Mouse (Mus musculus) lung, adult 2 months (tissue): Measurements from ENCODE around the gene Ntm. TPM values are rescaled to one million over a fixed set of nuclear protein-coding genes. Genes with fewer than 3 reads are reported as not detected.

ENCODE experiments used
- DNase-seq: peaks from one replicate; pipeline ENCODE4 v3.0.0; 2022
- H3K4me1 ChIP-seq: fragments of 200-500 bp; 2 replicates; pipeline ENCODE4 v1.6.1; 2011; ENCODE audit warnings: low read length; ENCODE audit not compliant: control insufficient read depth, insufficient read depth
- H3K4me3 ChIP-seq: fragments of 200-500 bp; replicated peaks from 2 replicates; pipeline ENCODE3; 2011; ENCODE audit warnings: low read depth, mild to moderate bottlenecking, control low read depth, low read length; ENCODE audit errors: extremely low read depth
- CTCF ChIP-seq: fragments of 200-500 bp; IDR thresholded peaks from 2 replicates; pipeline ENCODE4 v1.5.1; 2011; ENCODE audit warnings: mild to moderate bottlenecking, low read length, control low read depth; ENCODE audit not compliant: insufficient read depth
- POLR2A ChIP-seq: fragments of 200-500 bp; IDR thresholded peaks from 2 replicates; pipeline ENCODE4 v1.6.1; 2011; ENCODE audit warnings: low read depth, mild to moderate bottlenecking, control low read depth, low read length, borderline replicate concordance; ENCODE audit errors: extremely low read depth
- WGBS: fragments of 180-500 bp; shearing (Covaris S2); methylation state at CpG from one replicate; pipeline ENCODE4 v1.1.7; 2018; 5-methylcytosine and 5-hydroxymethylcytosine counted together
- polyA plus RNA-seq: library from polyadenylated mRNA; depleted of rRNA; stranded (reverse); fragments of >200 nt; gene quantifications from 2 replicates; pipeline ENCODE4 v1.2.3, GENCODE M21; 2012

Gene Ntm
- polyA plus RNA-seq, 1 experiment = 1.1 TPM

DNA sequence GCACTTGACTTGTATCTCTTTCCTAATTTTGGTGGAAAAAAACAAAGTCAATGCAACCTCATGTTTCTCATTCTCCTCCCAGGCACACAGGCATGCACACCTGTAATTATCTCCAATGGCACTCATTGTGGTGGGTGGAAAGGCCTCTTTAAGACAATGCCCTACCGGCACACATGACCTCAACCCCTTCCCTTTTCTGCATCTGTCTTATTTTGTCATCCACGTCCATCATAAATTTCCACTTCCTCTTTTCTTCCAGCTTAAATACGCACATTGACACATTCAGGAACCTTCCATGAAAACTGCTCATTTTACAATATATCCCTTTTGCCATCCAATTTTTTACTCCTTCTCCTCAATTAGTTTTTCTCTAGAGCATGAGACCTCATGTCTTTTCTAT is 74.2 kb downstream of the Ntm start:
- H3K4me1 ChIP-seq = no peaks in the 10 kb centered on the region
- TF ChIP-seq CTCF (no peak), POLR2A (no peak)
- no peak overlapping the region for H3K4me3 ChIP-seq
- DNase-seq = no peak
- 63% methylated on average over 3 of the region's 3 CpGs for WGBS

DNA sequence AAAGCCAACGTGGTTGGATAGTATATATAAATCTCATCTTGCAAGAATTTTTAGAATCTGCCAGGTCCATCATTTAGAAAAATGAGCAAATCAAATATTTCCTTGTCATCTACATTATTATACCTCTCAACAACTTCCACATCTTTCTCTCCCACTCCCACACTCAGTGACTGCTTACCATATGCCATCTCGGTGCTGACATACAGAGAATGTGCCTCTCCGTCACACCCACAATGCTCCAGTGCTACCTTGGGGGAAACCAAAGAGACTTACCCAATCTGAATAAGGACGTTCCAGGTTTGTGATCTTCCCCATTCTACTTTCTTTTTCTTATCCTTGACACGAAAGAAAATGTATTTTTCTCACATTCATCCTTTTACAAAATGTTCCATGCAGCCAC is 75.0 kb downstream of the Ntm start:
- no peak for TF ChIP-seq CTCF
- no peak for TF ChIP-seq POLR2A
- Histone ChIP-seq H3K4me1 (no peaks in the 10 kb centered on the region), H3K4me3 (no peak overlapping the region)
- DNase-seq = no peak
- 68% methylated on average over 5 of the region's 5 CpGs for WGBS

DNA sequence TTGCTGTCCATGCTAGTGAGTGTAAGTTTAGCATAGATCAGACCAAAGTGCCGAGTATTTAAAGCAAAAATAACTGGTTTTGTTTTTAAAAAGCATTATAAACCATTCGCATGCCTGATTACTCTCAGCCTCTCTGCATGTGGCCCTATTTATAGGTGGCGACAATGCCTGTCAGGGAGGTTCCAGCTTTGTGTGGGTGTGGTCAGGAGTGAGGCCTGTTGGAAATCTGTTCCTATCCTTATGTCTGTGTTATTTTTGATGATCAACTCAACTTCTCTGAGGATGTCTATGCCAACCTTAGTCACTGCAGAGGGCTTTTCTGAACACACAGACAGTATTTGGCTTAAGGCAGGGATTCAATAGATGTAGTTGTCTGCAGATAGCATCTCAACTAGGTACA is 78.9 kb downstream of the Ntm start:
- no peak for DNase-seq
- 77% methylated on average over 3 of the region's 3 CpGs for WGBS
- H3K4me3 ChIP-seq = no peak overlapping the region
- no peaks in the 10 kb centered on the region for H3K4me1 ChIP-seq
- no peak for TF ChIP-seq CTCF
- TF ChIP-seq POLR2A = no peak

DNA sequence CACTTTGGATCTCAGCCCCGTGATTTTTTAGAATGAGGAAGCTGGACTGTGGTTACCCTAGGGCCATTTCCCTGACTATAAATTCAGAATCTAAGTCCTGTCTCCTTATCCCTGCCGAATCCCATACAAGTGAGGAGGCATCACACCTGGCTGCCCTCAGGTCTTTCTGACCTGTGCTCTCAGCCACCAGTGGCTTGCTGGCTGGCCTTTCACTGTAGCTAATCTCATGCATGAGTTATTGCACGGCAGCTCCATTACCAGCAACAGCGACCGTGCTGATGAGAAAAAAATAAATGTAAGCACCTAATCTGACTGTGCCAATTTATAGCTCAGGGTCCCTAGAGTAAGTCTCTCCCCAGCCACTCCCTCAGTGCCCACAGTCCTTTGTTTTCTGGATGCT is 81.3 kb downstream of the Ntm start:
- Histone ChIP-seq H3K4me1 (no peaks in the 10 kb centered on the region), H3K4me3 (no peak overlapping the region)
- 72% methylated on average over 5 of the region's 5 CpGs for WGBS
- TF ChIP-seq POLR2A = no peak
- TF ChIP-seq CTCF = no peak
- DNase-seq = no peak

DNA sequence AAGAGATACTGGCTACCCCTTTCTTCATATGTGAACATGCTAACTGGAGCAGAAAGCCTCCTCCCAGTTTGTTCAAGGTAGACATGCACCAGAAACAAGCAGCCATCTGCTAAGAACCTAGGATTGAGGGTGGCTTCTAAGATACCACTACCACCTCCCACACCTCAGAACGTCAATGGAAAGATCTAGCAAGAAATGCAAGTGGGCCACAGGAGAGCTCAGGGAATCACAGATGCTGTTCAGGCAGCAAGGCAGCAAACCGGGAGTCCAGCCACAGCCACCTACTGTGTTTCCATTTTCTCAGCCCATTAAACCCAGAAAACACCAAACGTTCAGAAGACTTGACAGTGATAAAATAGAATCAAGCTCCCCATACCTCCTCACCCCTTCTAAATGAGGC is 85.4 kb downstream of the Ntm start:
- 66% methylated on average over 3 of the region's 3 CpGs for WGBS

DNA sequence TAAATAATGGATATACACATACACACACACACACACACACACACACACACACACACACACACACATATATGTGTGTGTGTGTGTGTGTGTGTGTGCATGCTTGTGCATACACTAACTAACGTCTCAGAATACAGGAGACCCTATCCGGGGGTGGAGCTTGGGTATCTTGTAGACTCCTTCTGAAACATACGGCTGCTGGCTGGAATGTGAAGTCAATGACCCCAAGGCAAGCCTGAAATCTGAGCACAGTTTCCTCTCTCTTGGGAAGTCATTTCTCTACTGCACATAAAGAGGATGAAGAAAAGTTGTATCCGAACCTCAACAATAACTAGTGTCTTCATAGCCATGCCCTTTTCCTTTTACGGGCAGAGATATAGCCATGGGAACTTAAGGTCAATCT is 95.2 kb downstream of the Ntm start:
- DNase-seq = no peak
- Histone ChIP-seq H3K4me3 (no peak overlapping the region), H3K4me1 (no peaks in the 10 kb centered on the region)
- no peak for TF ChIP-seq POLR2A
- no peak for TF ChIP-seq CTCF
- WGBS = 57% methylated on average over 5 of the region's 5 CpGs

More for the DNA sequence above, 85.4 kb downstream of the Ntm start:
- DNase-seq = no peak
- no peak overlapping the region for H3K4me3 ChIP-seq
- TF ChIP-seq CTCF = no peak
- TF ChIP-seq POLR2A = no peak
- no peaks in the 10 kb centered on the region for H3K4me1 ChIP-seq

DNA sequence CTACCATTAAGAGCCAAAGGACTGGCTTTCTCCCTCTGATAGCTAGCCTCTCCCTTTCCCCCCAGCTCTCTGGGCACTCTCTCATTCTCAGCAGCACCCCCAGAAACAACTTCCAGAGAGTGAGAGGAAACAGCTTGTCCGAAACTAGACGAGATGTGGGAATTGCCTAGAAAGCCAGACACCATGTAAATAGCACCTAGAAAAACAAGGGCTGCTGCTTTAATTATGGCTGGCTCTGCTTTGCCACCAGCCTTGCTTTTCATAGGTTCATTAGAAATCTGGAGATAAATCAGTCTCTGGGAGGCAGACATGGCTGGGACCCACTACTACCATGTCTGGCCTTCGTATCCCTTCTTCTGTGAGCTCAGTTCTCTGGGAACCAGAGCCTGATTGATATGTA is 96.1 kb downstream of the Ntm start:
- H3K4me3 ChIP-seq = no peak overlapping the region
- DNase-seq = no peak
- WGBS = 53% methylated on average over 3 of the region's 3 CpGs
- TF ChIP-seq CTCF (no peak), POLR2A (no peak)
- no peaks in the 10 kb centered on the region for H3K4me1 ChIP-seq

DNA sequence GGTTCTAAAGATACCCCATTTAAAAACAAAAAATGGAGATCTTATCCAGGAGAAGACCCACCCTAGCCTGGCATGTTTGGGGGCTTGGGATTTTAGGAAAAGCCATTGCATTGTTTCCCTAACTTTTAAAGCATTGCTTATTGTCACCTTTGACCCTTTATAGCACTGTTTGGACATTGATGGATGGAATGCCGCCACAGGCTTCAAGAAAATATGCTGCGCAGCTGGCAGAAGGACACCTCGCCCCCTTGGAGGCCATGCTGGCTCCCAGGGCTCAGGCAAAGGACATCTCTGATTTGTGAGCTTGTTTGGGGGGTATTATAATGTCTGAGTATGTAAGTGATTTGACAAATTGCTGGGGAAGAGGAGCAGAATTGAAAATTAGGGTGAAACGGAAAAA is 96.8 kb downstream of the Ntm start:
- WGBS = 45% methylated on average over 4 of the region's 4 CpGs
- Histone ChIP-seq H3K4me1 (no peaks in the 10 kb centered on the region), H3K4me3 (no peak overlapping the region)
- DNase-seq = no peak
- TF ChIP-seq POLR2A (no peak), CTCF (no peak)

DNA sequence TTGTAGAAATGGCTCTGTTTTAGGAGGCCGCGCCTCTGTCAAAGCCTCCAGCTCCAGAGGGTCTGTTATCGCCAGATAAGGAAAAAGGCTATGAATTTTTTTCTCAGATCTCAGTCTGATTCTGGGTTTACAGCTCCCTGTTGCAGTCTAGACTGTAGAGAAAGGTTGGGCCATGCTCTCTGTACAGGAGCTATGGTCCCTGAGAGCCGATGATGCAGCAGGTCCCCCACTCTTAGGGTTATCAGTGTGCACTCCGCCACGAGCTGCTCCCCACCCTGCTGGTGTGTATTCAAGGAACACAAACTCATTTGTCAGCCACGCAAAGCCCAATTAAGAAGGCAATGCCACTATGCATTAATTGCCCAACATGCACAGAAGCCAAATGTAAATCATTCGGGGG is 97.4 kb downstream of the Ntm start:
- Histone ChIP-seq H3K4me1 (no peaks in the 10 kb centered on the region), H3K4me3 (no peak overlapping the region)
- TF ChIP-seq POLR2A (no peak), CTCF (no peak)
- WGBS = 65% methylated on average over 8 of the region's 8 CpGs
- no peak for DNase-seq

DNA sequence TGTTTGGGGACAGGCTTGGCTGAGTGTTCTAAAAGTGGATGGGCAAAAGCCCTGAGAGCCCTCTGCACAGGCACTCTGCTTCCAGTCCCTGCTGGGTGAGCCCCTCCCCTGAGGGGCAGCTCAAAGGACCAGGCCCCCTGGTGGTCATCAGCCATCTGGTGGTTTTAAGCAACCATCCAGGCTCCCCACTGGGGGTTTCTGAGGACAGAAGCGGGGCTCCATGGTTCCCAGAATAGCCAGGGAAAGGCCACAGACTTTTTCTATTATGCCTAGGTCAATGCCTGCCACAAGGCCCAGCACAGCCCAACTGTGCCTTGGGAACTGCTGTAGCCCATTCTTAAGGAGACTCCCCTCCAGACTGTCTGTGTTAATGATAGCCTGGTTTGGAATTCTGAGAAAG is 98.1 kb downstream of the Ntm start:
- Histone ChIP-seq H3K4me3 (no peak overlapping the region), H3K4me1 (no peaks in the 10 kb centered on the region)
- 38% methylated on average over 1 of the region's 1 CpGs for WGBS
- DNase-seq = no peak
- TF ChIP-seq CTCF (no peak), POLR2A (no peak)

DNA sequence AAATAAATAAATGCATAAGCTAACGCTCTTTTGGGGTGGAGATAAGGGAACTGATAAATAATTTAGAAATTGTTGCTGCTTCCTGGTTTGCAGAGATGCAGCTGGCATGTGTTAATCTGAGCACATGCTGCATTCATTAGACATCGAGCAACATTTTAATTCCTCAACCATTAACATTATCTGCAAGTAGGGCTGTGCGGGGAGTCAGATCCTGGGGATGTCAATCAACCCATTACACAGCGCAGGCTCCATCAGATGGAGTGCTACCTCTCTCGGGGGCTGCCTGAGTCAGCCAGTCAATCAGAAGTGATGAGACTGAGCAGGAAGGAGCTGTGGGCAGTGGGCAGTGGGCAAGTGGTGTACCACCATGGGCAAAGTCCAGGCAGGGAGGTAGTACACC is 100.5 kb downstream of the Ntm start:
- H3K4me1 ChIP-seq = no peaks in the 10 kb centered on the region
- no peak overlapping the region for H3K4me3 ChIP-seq
- TF ChIP-seq POLR2A (no peak), CTCF (no peak)
- 62% methylated on average over 5 of the region's 5 CpGs for WGBS
- no peak for DNase-seq
